Mouse (Mus musculus) E14TG2a.4 (cell line): ENCODE measurements around the gene Cd300c2.
"Not testable (repeated sequence)": the region's sequence is repeated elsewhere in the genome, so short reads cannot be mapped to it uniquely, and the experiment has no call there.

Experiments
- CTCF ChIP-seq: conservative IDR thresholded peaks from 2 replicates; pipeline ENCODE4 v1.5.1; 2014; ENCODE audit warnings: low read length
- NANOG ChIP-seq: IDR thresholded peaks from 2 replicates; pipeline ENCODE4 v1.6.1; 2014; ENCODE audit warnings: borderline replicate concordance, low read length, mixed read lengths

GRCm38 (mm10) chr11:115016093-115016492 lies 14.4 kb upstream of the Cd300c2 start, which contains the start of gene Cd300ld2:
- not testable (repeated sequence) for TF ChIP-seq CTCF, NANOG
